Comparison of ENCODE assay signal across 19 mouse cellular contexts in genomic region chr6:30576477-30577203, GRCm38 (mm10). TPM values are rescaled to one million over a fixed set of nuclear protein-coding genes. Genes with fewer than 3 reads are reported as not detected.
DNase-seq lines count a peak whose midpoint lies in the region; ATAC-seq lines count a peak whose summit lies in the region.
"Had no signal": no experiment of that assay in that cellular context is flagged by ENCODE, and none has a peak within 500 bp of the region (broad histone marks: within the 10 kb centered on the region; RNA-seq: fewer than 3 reads in every experiment).

No protein-coding gene starts in this region.

- peak overlapping the region; percentile 44 for H3K27ac ChIP-seq in hindbrain, embryonic 12.5 days
- no peak overlapping the region for H3K27ac ChIP-seq in hindbrain, embryonic 16.5 days (ENCODE audit: low read depth, low read length)
- H3K27ac ChIP-seq in embryonic facial prominence, embryonic 12.5 days: peak overlapping the region; percentile 90
- H3K27ac ChIP-seq in intestine, embryonic 16.5 days (ENCODE audit: low read length): peak overlapping the region; percentile 2; the same call in 1 of the 2 replicates
- H3K27ac ChIP-seq in limb, embryonic 15.5 days: peak overlapping the region; percentile 94

- H3K4me2 ChIP-seq in hindbrain, embryonic 12.5 days (replicated peaks): no peak overlapping the region
- H3K4me2 ChIP-seq in hindbrain, embryonic 16.5 days (ENCODE audit: low read length): no peak overlapping the region
- no peak overlapping the region for H3K4me2 ChIP-seq in embryonic facial prominence, embryonic 12.5 days (replicated peaks)
- H3K4me2 ChIP-seq in intestine, embryonic 16.5 days (ENCODE audit: low read depth, low read length): no peak overlapping the region
- peak overlapping the region; percentile 27 for H3K4me2 ChIP-seq in limb, embryonic 15.5 days
- H3K4me2 ChIP-seq: lung, embryonic 14.5 days had no signal

- intact Hi-C loops in heart, postnatal 10 days (cut with DNase I): no loop called here

- H3K9me3 ChIP-seq in hindbrain, embryonic 12.5 days (replicated peaks): no peaks in the 10 kb centered on the region
- H3K9me3 ChIP-seq in hindbrain, embryonic 16.5 days (ENCODE audit: control insufficient read depth, low read length): no peaks in the 10 kb centered on the region
- H3K9me3 ChIP-seq in embryonic facial prominence, embryonic 12.5 days: no peaks in the 10 kb centered on the region
- H3K9me3 ChIP-seq in intestine, embryonic 16.5 days (ENCODE audit: control insufficient read depth, low read length): no peaks in the 10 kb centered on the region
- no peaks in the 10 kb centered on the region for H3K9me3 ChIP-seq in limb, embryonic 15.5 days
- H3K9me3 ChIP-seq: G1E had no signal

- H3K4me3 ChIP-seq in hindbrain, embryonic 12.5 days: no peak overlapping the region
- no peak overlapping the region for H3K4me3 ChIP-seq in hindbrain, embryonic 16.5 days (ENCODE audit: low read length)
- H3K4me3 ChIP-seq in embryonic facial prominence, embryonic 12.5 days: no peak overlapping the region
- no peak overlapping the region for H3K4me3 ChIP-seq in intestine, embryonic 16.5 days (ENCODE audit: low read length)
- no peak overlapping the region for H3K4me3 ChIP-seq in limb, embryonic 15.5 days

- H3K36me3 ChIP-seq in hindbrain, embryonic 12.5 days: no peaks in the 10 kb centered on the region
- no peaks in the 10 kb centered on the region for H3K36me3 ChIP-seq in hindbrain, embryonic 16.5 days (ENCODE audit: control insufficient read depth, insufficient read depth, low read length)
- H3K36me3 ChIP-seq in embryonic facial prominence, embryonic 12.5 days: no peaks in the 10 kb centered on the region
- no peaks in the 10 kb centered on the region for H3K36me3 ChIP-seq in intestine, embryonic 16.5 days (ENCODE audit: control insufficient read depth, insufficient read depth, low read length)
- H3K36me3 ChIP-seq in limb, embryonic 15.5 days: no peaks in the 10 kb centered on the region
- H3K36me3 ChIP-seq: G1E had no signal

- no peak overlapping the region for H3K9ac ChIP-seq in hindbrain, embryonic 12.5 days
- no peak overlapping the region for H3K9ac ChIP-seq in hindbrain, embryonic 16.5 days (ENCODE audit: low read depth, low read length)
- H3K9ac ChIP-seq in embryonic facial prominence, embryonic 12.5 days: no peak overlapping the region
- H3K9ac ChIP-seq in intestine, embryonic 16.5 days (ENCODE audit: low read depth, low read length): no peak overlapping the region
- H3K9ac ChIP-seq in limb, embryonic 15.5 days: no peak overlapping the region
- H3K9ac ChIP-seq: lung, embryonic 14.5 days had no signal

- H3K4me1 ChIP-seq in hindbrain, embryonic 12.5 days: peaks cover 35% of the 10 kb centered on the region
- H3K4me1 ChIP-seq in hindbrain, embryonic 16.5 days (ENCODE audit: control insufficient read depth, insufficient read depth, low read depth, low read length): peaks cover 17% of the 10 kb centered on the region
- H3K4me1 ChIP-seq in embryonic facial prominence, embryonic 12.5 days: peaks cover 56% of the 10 kb centered on the region
- peaks cover 12% of the 10 kb centered on the region; the same call in 1 of the 2 replicates for H3K4me1 ChIP-seq in intestine, embryonic 16.5 days (ENCODE audit: control insufficient read depth, insufficient read depth, low read length)
- peaks cover 36% of the 10 kb centered on the region for H3K4me1 ChIP-seq in limb, embryonic 15.5 days

- DNase-seq in ovary, postnatal 10 days (ENCODE audit: low spot score): no peak
- DNase-seq in heart, postnatal 10 days: no peak
- DNase-seq: adrenal gland, postnatal 10 days; cerebellum, postnatal 25 days; layer of hippocampus, postnatal 36 days; left cerebral cortex, postnatal 4 days; lung, embryonic 14.5 days had no signal

- no peak for ATAC-seq in hindbrain, embryonic 12.5 days (ENCODE audit: low FRiP score)
- no peak for ATAC-seq in hindbrain, embryonic 16.5 days
- peak; percentile 17; the same call in 1 of the 2 replicates for ATAC-seq in embryonic facial prominence, embryonic 12.5 days (ENCODE audit: insufficient number of reproducible peaks, insufficient read depth, low FRiP score, low TSS enrichment)
- ATAC-seq in intestine, embryonic 16.5 days: no peak
- peak; percentile 81 for ATAC-seq in limb, embryonic 15.5 days (ENCODE audit: insufficient number of reproducible peaks, low FRiP score, low TSS enrichment, low read depth)
- ATAC-seq in megakaryocyte progenitor cell, adult 5-6 weeks (replicated peaks; ENCODE audit: poor library complexity): no peak
- ATAC-seq: inflammation-experienced regulatory T-cells, adult 6 months had no signal

- no peaks in the 10 kb centered on the region for H3K27me3 ChIP-seq in hindbrain, embryonic 12.5 days
- no peaks in the 10 kb centered on the region for H3K27me3 ChIP-seq in hindbrain, embryonic 16.5 days (replicated peaks; ENCODE audit: control insufficient read depth, insufficient read depth, low read length)
- no peaks in the 10 kb centered on the region for H3K27me3 ChIP-seq in embryonic facial prominence, embryonic 12.5 days
- H3K27me3 ChIP-seq in intestine, embryonic 16.5 days (replicated peaks; ENCODE audit: control insufficient read depth, insufficient read depth, low read length): no peaks in the 10 kb centered on the region
- no peaks in the 10 kb centered on the region for H3K27me3 ChIP-seq in limb, embryonic 15.5 days

- 71% methylated on average over 17 of the region's 17 CpGs for WGBS in hindbrain, embryonic 12.5 days
- WGBS in hindbrain, embryonic 16.5 days: 78% methylated on average over 17 of the region's 17 CpGs
- 33% methylated on average over 17 of the region's 17 CpGs for WGBS in embryonic facial prominence, embryonic 12.5 days
- WGBS in intestine, embryonic 16.5 days: 64% methylated on average over 17 of the region's 17 CpGs
- 32% methylated on average over 17 of the region's 17 CpGs for WGBS in limb, embryonic 15.5 days

RNA-seq across cellular contexts. Expression of gene Cpa4, which starts 8.5 kb away (rescaled TPM):
- 1.7 and 1.9 TPM in 2 replicates for polyA plus RNA-seq in hindbrain, embryonic 12.5 days (2016; fragmentation: Nextera tagmentation; extraction: Ambion mirVana)
- polyA plus RNA-seq in hindbrain, embryonic 16.5 days (2015; fragmentation: Nextera tagmentation; extraction: Ambion mirVana): 0.84 and 0.85 TPM in 2 replicates
- polyA plus RNA-seq in embryonic facial prominence, embryonic 12.5 days (2016; fragmentation: Nextera tagmentation; extraction: Ambion mirVana): 0.79 and 1.3 TPM in 2 replicates
- polyA plus RNA-seq in intestine, embryonic 16.5 days (2015; fragmentation: Nextera tagmentation; extraction: Ambion mirVana): 0.39 and 0.58 TPM in 2 replicates
- polyA plus RNA-seq in limb, embryonic 15.5 days (2015; fragmentation: Nextera tagmentation; extraction: Ambion mirVana): 5.2 and 6.3 TPM in 2 replicates
- not detected in 2 replicates for total RNA-seq in megakaryocyte progenitor cell, adult 5-6 weeks (2015)
- total RNA-seq in megakaryocyte progenitor cell, adult 5-6 weeks (2017): not detected in 2 replicates
- under 1 TPM in 1 of 2 experiments, not detected in 1; 0.10 TPM for total RNA-seq in heart, postnatal 10 days (2021)
- total RNA-seq: layer of hippocampus, postnatal 36 days; neutrophil, adult 5-6 weeks had no signal
- polyA plus RNA-seq: G1E; gonadal fat pad, adult 2 months; inflammation-experienced regulatory T-cells, adult 6 months; spleen, adult 2 months; thymus, postnatal 0 days had no signal

RNA-seq across cellular contexts. Expression of gene Cpa5, which starts 34.2 kb away (rescaled TPM):
- polyA plus RNA-seq in hindbrain, embryonic 12.5 days (2016; fragmentation: Nextera tagmentation; extraction: Ambion mirVana): 0.10 TPM in 1 of 2 replicates, not detected in the other
- polyA plus RNA-seq in hindbrain, embryonic 16.5 days (2015; fragmentation: Nextera tagmentation; extraction: Ambion mirVana): 0.09 and 0.12 TPM in 2 replicates
- 0.22 and 0.33 TPM in 2 replicates for polyA plus RNA-seq in embryonic facial prominence, embryonic 12.5 days (2016; fragmentation: Nextera tagmentation; extraction: Ambion mirVana)
- not detected in 2 replicates for polyA plus RNA-seq in intestine, embryonic 16.5 days (2015; fragmentation: Nextera tagmentation; extraction: Ambion mirVana)
- 0.27 and 0.83 TPM in 2 replicates for polyA plus RNA-seq in limb, embryonic 15.5 days (2015; fragmentation: Nextera tagmentation; extraction: Ambion mirVana)
- total RNA-seq in megakaryocyte progenitor cell, adult 5-6 weeks (2015): not detected in 2 replicates
- total RNA-seq in megakaryocyte progenitor cell, adult 5-6 weeks (2017): not detected in 2 replicates
- not detected for total RNA-seq in heart, postnatal 10 days (2021)
- total RNA-seq: adrenal gland, postnatal 10 days; G1E; layer of hippocampus, postnatal 36 days; left cerebral cortex, postnatal 4 days; neutrophil, adult 5-6 weeks had no signal
- polyA plus RNA-seq: G1E; inflammation-experienced regulatory T-cells, adult 6 months; lung, embryonic 14.5 days; spleen, adult 2 months; thymus, postnatal 0 days had no signal

RNA-seq across cellular contexts. Expression of gene Cpa2, which starts 35.3 kb away (rescaled TPM):
- polyA plus RNA-seq in hindbrain, embryonic 12.5 days (2016; fragmentation: Nextera tagmentation; extraction: Ambion mirVana): 4.0 and 6.3 TPM in 2 replicates
- 7.6 and 9.7 TPM in 2 replicates for polyA plus RNA-seq in hindbrain, embryonic 16.5 days (2015; fragmentation: Nextera tagmentation; extraction: Ambion mirVana)
- polyA plus RNA-seq in embryonic facial prominence, embryonic 12.5 days (2016; fragmentation: Nextera tagmentation; extraction: Ambion mirVana): 4.2 and 7.6 TPM in 2 replicates
- polyA plus RNA-seq in intestine, embryonic 16.5 days (2015; fragmentation: Nextera tagmentation; extraction: Ambion mirVana): 399 and 443 TPM in 2 replicates
- 4.8 and 6.7 TPM in 2 replicates for polyA plus RNA-seq in limb, embryonic 15.5 days (2015; fragmentation: Nextera tagmentation; extraction: Ambion mirVana)
- 1.3 TPM in 1 of 2 replicates, not detected in the other for total RNA-seq in megakaryocyte progenitor cell, adult 5-6 weeks (2015)
- not detected in 2 replicates for total RNA-seq in megakaryocyte progenitor cell, adult 5-6 weeks (2017)
- under 1 TPM; 0.17 to 0.65 TPM for total RNA-seq in heart, postnatal 10 days (2021)
- total RNA-seq: G1E; neutrophil, adult 5-6 weeks had no signal
- polyA plus RNA-seq: G1E had no signal

Comparison
In these comparisons a context has a peak if more than half of its experiments do, and no peak if none do; other contexts are left out.
1. ATAC-seq: peak in embryonic facial prominence, embryonic 12.5 days (single experiment) and limb, embryonic 15.5 days (single experiment); none in hindbrain, embryonic 12.5 days (single experiment), hindbrain, embryonic 16.5 days (single experiment), intestine, embryonic 16.5 days (single experiment) and megakaryocyte progenitor cell, adult 5-6 weeks (single experiment).
2. RNA of gene Cpa2, which starts 35.3 kb away (polyA plus RNA-seq): 399 to 443 TPM in intestine, embryonic 16.5 days; 7.6 to 9.7 TPM in hindbrain, embryonic 16.5 days, 4.0 to 6.3 TPM in hindbrain, embryonic 12.5 days, 4.8 to 6.7 TPM in limb, embryonic 15.5 days and 4.2 to 7.6 TPM in embryonic facial prominence, embryonic 12.5 days; every median in the first group is over 10 times any median in the second.